Mouse (Mus musculus): ENCODE data around the gene Gdap1l1. TPM values are rescaled to one million over a fixed set of nuclear protein-coding genes. Genes with fewer than 3 reads are reported as not detected.

The Gdap1l1 gene
- polyA plus RNA-seq, 1 experiment, result not detected

- H3K4me3 ChIP-seq (replicated peaks; ENCODE audit: control insufficient read depth, low read depth, low read length), result no peak overlapping the region
- WGBS, result 77% methylated on average over 9 of the region's 9 CpGs
- TF ChIP-seq POLR2A (IDR thresholded peaks at IDR 0.05; ENCODE audit: borderline replicate concordance, control insufficient read depth, low read depth, low read length) (no peak), CTCF (IDR thresholded peaks at IDR 0.05; ENCODE audit: control insufficient read depth, insufficient read depth, low read length) (no peak)
- no peak overlapping the region for H3K27ac ChIP-seq (ENCODE audit: control insufficient read depth, insufficient read depth, low read depth, low read length, poor library complexity)
- no peaks in the 10 kb centered on the region for H3K4me1 ChIP-seq (ENCODE audit: control insufficient read depth, insufficient read depth, low read length)
Observed at GRCm38 (mm10) chr2:163431289-163431688, 7.0 kb upstream of the Gdap1l1 start.

- TF ChIP-seq CTCF (IDR thresholded peaks at IDR 0.05; ENCODE audit: control insufficient read depth, insufficient read depth, low read length) (no peak), POLR2A (IDR thresholded peaks at IDR 0.05; ENCODE audit: borderline replicate concordance, control insufficient read depth, low read depth, low read length) (no peak)
- WGBS, result 27% methylated on average over 4 of the region's 4 CpGs
- Histone ChIP-seq H3K4me3 (replicated peaks; ENCODE audit: control insufficient read depth, low read depth, low read length) (no peak overlapping the region), H3K27ac (ENCODE audit: control insufficient read depth, insufficient read depth, low read depth, low read length, poor library complexity) (no peak overlapping the region), H3K4me1 (ENCODE audit: control insufficient read depth, insufficient read depth, low read length) (no peaks in the 10 kb centered on the region)
Observed at GRCm38 (mm10) chr2:163433971-163434370, 4.3 kb upstream of the Gdap1l1 start.

- WGBS, result 39% methylated on average over 4 of the region's 4 CpGs
- TF ChIP-seq POLR2A (IDR thresholded peaks at IDR 0.05; ENCODE audit: borderline replicate concordance, control insufficient read depth, low read depth, low read length), result no peak
- TF ChIP-seq CTCF (IDR thresholded peaks at IDR 0.05; ENCODE audit: control insufficient read depth, insufficient read depth, low read length), result no peak
- H3K27ac ChIP-seq (ENCODE audit: control insufficient read depth, insufficient read depth, low read depth, low read length, poor library complexity), result no peak overlapping the region
Observed at GRCm38 (mm10) chr2:163437800-163438199, 476 bp upstream of the Gdap1l1 start.

GRCm38 (mm10) chr2:163438619-163439451, 559 bp downstream of the Gdap1l1 start:
- WGBS, result 4% methylated on average over 30 of the region's 30 CpGs
- no peak overlapping the region for H3K4me3 ChIP-seq (replicated peaks; ENCODE audit: control insufficient read depth, low read depth, low read length)
- no peaks in the 10 kb centered on the region for H3K4me1 ChIP-seq (ENCODE audit: control insufficient read depth, insufficient read depth, low read length)
- H3K27ac ChIP-seq (ENCODE audit: control insufficient read depth, insufficient read depth, low read depth, low read length, poor library complexity), result no peak overlapping the region
- TF ChIP-seq POLR2A (IDR thresholded peaks at IDR 0.05; ENCODE audit: borderline replicate concordance, control insufficient read depth, low read depth, low read length) (no peak), CTCF (IDR thresholded peaks at IDR 0.05; ENCODE audit: control insufficient read depth, insufficient read depth, low read length) (no peak)

More at GRCm38 (mm10) chr2:163437800-163438199, 476 bp upstream of the Gdap1l1 start:
- H3K4me1 ChIP-seq (ENCODE audit: control insufficient read depth, insufficient read depth, low read length), result no peaks in the 10 kb centered on the region
- no peak overlapping the region for H3K4me3 ChIP-seq (replicated peaks; ENCODE audit: control insufficient read depth, low read depth, low read length)

- no peak for TF ChIP-seq CTCF (IDR thresholded peaks at IDR 0.05; ENCODE audit: control insufficient read depth, insufficient read depth, low read length)
- no peak for TF ChIP-seq POLR2A (IDR thresholded peaks at IDR 0.05; ENCODE audit: borderline replicate concordance, control insufficient read depth, low read depth, low read length)
- no peak overlapping the region for H3K4me3 ChIP-seq (replicated peaks; ENCODE audit: control insufficient read depth, low read depth, low read length)
- no peak overlapping the region for H3K27ac ChIP-seq (ENCODE audit: control insufficient read depth, insufficient read depth, low read depth, low read length, poor library complexity)
- WGBS, result 46% methylated on average over 1 of the region's 1 CpGs
- H3K4me1 ChIP-seq (ENCODE audit: control insufficient read depth, insufficient read depth, low read length), result no peaks in the 10 kb centered on the region
Observed at GRCm38 (mm10) chr2:163439488-163439887, 1.2 kb downstream of the Gdap1l1 start.

GRCm38 (mm10) chr2:163443543-163443942, 5.3 kb downstream of the Gdap1l1 start:
- no peak overlapping the region for H3K4me3 ChIP-seq (replicated peaks; ENCODE audit: control insufficient read depth, low read depth, low read length)
- TF ChIP-seq POLR2A (IDR thresholded peaks at IDR 0.05; ENCODE audit: borderline replicate concordance, control insufficient read depth, low read depth, low read length), result no peak
- TF ChIP-seq CTCF (IDR thresholded peaks at IDR 0.05; ENCODE audit: control insufficient read depth, insufficient read depth, low read length), result no peak
- H3K27ac ChIP-seq (ENCODE audit: control insufficient read depth, insufficient read depth, low read depth, low read length, poor library complexity), result no peak overlapping the region
- WGBS, result 53% methylated on average over 6 of the region's 6 CpGs
- no peaks in the 10 kb centered on the region for H3K4me1 ChIP-seq (ENCODE audit: control insufficient read depth, insufficient read depth, low read length)

- Histone ChIP-seq H3K4me3 (replicated peaks; ENCODE audit: control insufficient read depth, low read depth, low read length) (no peak overlapping the region), H3K4me1 (ENCODE audit: control insufficient read depth, insufficient read depth, low read length) (no peaks in the 10 kb centered on the region), H3K27ac (ENCODE audit: control insufficient read depth, insufficient read depth, low read depth, low read length, poor library complexity) (no peak overlapping the region)
- TF ChIP-seq CTCF (IDR thresholded peaks at IDR 0.05; ENCODE audit: control insufficient read depth, insufficient read depth, low read length), result no peak
- TF ChIP-seq POLR2A (IDR thresholded peaks at IDR 0.05; ENCODE audit: borderline replicate concordance, control insufficient read depth, low read depth, low read length), result no peak
- 57% methylated on average over 7 of the region's 7 CpGs for WGBS
Observed at GRCm38 (mm10) chr2:163444017-163444416, 5.7 kb downstream of the Gdap1l1 start.

GRCm38 (mm10) chr2:163447375-163447774, 9.1 kb downstream of the Gdap1l1 start:
- Histone ChIP-seq H3K4me1 (ENCODE audit: control insufficient read depth, insufficient read depth, low read length) (no peaks in the 10 kb centered on the region), H3K27ac (ENCODE audit: control insufficient read depth, insufficient read depth, low read depth, low read length, poor library complexity) (no peak overlapping the region), H3K4me3 (replicated peaks; ENCODE audit: control insufficient read depth, low read depth, low read length) (no peak overlapping the region)
- TF ChIP-seq POLR2A (IDR thresholded peaks at IDR 0.05; ENCODE audit: borderline replicate concordance, control insufficient read depth, low read depth, low read length) (no peak), CTCF (IDR thresholded peaks at IDR 0.05; ENCODE audit: control insufficient read depth, insufficient read depth, low read length) (no peak)
- 76% methylated on average over 12 of the region's 12 CpGs for WGBS
